Mouse (Mus musculus) megakaryocyte, embryonic 14.5 days (primary cell): ENCODE results near the gene Cenpb.

ENCODE experiments used
- FLI1 ChIP-seq: IDR thresholded peaks from 2 replicates; pipeline ENCODE4 v1.6.1; 2012; ENCODE audit warnings: low read length, inconsistent platforms, mixed read lengths
- GATA1 ChIP-seq: IDR thresholded peaks from 3 replicates; pipeline ENCODE4 v1.6.1; 2012; ENCODE audit warnings: mixed read lengths, low read length, inconsistent platforms, borderline replicate concordance

DNA sequence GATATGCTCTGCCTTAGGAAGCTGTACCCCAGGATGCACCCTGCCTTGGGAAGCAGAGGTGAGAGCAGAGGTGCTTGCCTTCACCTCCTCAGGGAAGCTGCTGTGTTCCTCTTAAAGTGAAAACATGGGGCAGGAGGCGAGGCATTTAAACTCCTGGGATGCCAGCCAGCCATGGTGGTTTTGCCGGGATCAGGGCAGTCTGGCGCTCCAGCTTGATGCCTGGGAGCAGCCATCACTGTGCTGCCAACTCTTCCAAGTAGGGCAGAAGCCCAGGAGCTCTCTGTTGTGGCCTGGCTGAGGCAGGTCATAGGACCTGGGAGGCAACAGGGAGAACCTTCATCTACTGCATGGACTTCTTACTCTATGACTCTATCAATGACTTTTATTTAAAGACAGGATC lies 21.4 kb upstream of the Cenpb start:
- no peak for TF ChIP-seq GATA1
- no peak for TF ChIP-seq FLI1
